Mouse (Mus musculus): Measurements from ENCODE around the gene A830031A19Rik. TPM values are rescaled to one million over a fixed set of nuclear protein-coding genes. Genes with fewer than 3 reads are reported as not detected.

The A830031A19Rik gene
- not detected in 2 replicates for polyA plus RNA-seq (2011; ENCODE audit: insufficient read depth, insufficient read length, low read depth, missing spikeins)

DNA sequence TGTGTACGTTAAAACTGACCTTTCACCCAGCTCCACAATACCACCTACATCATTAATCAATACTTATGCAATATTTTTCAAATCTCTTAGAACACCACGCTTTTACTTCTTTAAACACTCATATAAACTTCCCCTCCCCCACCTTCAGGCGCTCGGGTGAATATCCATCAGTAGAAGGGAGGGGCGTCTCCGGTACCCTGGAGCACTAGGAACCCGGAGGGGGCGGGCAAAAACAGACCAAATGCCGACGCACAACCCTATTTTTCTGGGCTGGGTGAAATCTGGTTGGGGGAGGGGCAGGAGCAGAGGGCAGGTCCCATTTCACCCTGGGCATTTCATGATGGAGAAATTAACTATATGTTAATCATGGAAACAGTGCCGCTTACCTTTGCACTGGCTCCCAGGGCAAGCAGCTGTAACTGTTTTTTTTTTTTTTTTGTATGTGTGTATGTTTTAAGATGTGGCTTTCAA, at the start of gene A830031A19Rik:
Gene A830031A19Rik, minus strand, starts transcription at position 421 of the 471 bp plus-strand sequence.
- H3K27me3 ChIP-seq (ENCODE audit: control insufficient read depth, insufficient read depth, low read length, poor library complexity, severe bottlenecking): peaks cover 30% of the 10 kb centered on the region
- TF ChIP-seq POLR2A (IDR thresholded peaks at IDR 0.05; ENCODE audit: insufficient read depth, low read length) (no peak), EP300 (IDR thresholded peaks at IDR 0.05; ENCODE audit: insufficient read depth, low read depth, low read length) (no peak), CTCF (IDR thresholded peaks at IDR 0.05; ENCODE audit: low read depth, low read length) (no peak)
- no peaks in the 10 kb centered on the region for H3K36me3 ChIP-seq (ENCODE audit: control insufficient read depth, insufficient read depth, low read length, poor library complexity, severe bottlenecking)
- peak within 1 kb of the TSS; percentile 40 for H3K4me3 ChIP-seq (ENCODE audit: low read depth, low read length)
- no peaks in the 10 kb centered on the region for H3K4me1 ChIP-seq (ENCODE audit: control insufficient read depth, insufficient read depth, low read length)
- no peak within 1 kb of the TSS for H3K27ac ChIP-seq (ENCODE audit: insufficient read depth, low read length)
- no peaks in the 10 kb centered on the region for H3K9me3 ChIP-seq (replicated peaks; ENCODE audit: control insufficient read depth, insufficient read depth, low read length, poor library complexity, severe bottlenecking)
- no peak within 1 kb of the TSS; the same call in 1 of the 2 replicates for H3K9ac ChIP-seq (ENCODE audit: low read depth, poor library complexity, severe bottlenecking)

DNA sequence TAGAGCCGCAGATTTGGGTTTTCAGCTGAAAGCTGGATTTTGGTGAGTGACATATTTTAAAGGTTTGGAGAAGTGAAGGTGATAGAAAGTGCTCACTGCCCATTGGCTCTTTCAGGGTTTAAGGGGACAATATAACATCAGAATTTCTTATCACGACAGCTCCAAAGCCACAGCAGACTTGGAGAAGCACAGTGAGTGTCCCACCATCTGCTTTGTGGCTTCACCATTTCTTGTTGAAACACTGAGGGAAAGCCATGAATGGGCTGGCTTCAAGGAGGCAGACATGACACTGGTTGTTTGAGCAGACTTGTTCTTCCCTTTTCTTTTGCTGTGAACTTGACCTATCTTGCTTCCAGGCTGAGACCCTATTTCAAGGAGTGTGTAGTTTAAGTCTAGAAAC, 49.1 kb upstream of the A830031A19Rik start:
- Histone ChIP-seq H3K27me3 (ENCODE audit: control insufficient read depth, insufficient read depth, low read length, poor library complexity, severe bottlenecking) (no peaks in the 10 kb centered on the region), H3K9me3 (replicated peaks; ENCODE audit: control insufficient read depth, insufficient read depth, low read length, poor library complexity, severe bottlenecking) (no peaks in the 10 kb centered on the region), H3K4me3 (ENCODE audit: low read depth, low read length) (no peak overlapping the region), H3K27ac (ENCODE audit: insufficient read depth, low read length) (no peak overlapping the region), H3K9ac (ENCODE audit: low read depth, poor library complexity, severe bottlenecking) (no peak overlapping the region), H3K36me3 (ENCODE audit: control insufficient read depth, insufficient read depth, low read length, poor library complexity, severe bottlenecking) (no peaks in the 10 kb centered on the region), H3K4me1 (ENCODE audit: control insufficient read depth, insufficient read depth, low read length) (no peaks in the 10 kb centered on the region)
- TF ChIP-seq EP300 (IDR thresholded peaks at IDR 0.05; ENCODE audit: insufficient read depth, low read depth, low read length) (no peak), POLR2A (IDR thresholded peaks at IDR 0.05; ENCODE audit: insufficient read depth, low read length) (no peak), CTCF (IDR thresholded peaks at IDR 0.05; ENCODE audit: low read depth, low read length) (no peak)

DNA sequence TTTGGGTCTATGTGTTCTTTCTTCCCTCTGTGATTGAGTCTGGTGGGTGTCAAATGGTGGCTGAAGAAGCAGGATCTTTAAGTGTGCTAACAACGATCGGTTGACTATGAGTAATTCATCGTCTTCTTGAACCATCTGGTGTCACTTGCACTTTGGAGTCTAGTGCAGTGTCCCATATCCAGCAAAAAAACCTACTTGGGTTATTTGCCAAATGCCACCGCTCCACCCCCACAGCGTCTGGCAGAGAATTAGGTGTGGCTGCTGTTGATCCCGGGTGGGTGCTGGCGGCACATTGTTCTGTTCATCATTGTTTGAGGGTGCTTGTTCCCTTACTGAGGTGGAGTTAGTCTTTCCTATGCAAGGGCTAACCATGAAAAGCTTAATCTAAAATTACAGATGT, 48.0 kb upstream of the A830031A19Rik start:
- no peaks in the 10 kb centered on the region for H3K36me3 ChIP-seq (ENCODE audit: control insufficient read depth, insufficient read depth, low read length, poor library complexity, severe bottlenecking)
- H3K27me3 ChIP-seq (ENCODE audit: control insufficient read depth, insufficient read depth, low read length, poor library complexity, severe bottlenecking): no peaks in the 10 kb centered on the region
- no peak overlapping the region for H3K9ac ChIP-seq (ENCODE audit: low read depth, poor library complexity, severe bottlenecking)
- H3K4me1 ChIP-seq (ENCODE audit: control insufficient read depth, insufficient read depth, low read length): no peaks in the 10 kb centered on the region
- H3K4me3 ChIP-seq (ENCODE audit: low read depth, low read length): no peak overlapping the region
- no peak overlapping the region for H3K27ac ChIP-seq (ENCODE audit: insufficient read depth, low read length)
- H3K9me3 ChIP-seq (replicated peaks; ENCODE audit: control insufficient read depth, insufficient read depth, low read length, poor library complexity, severe bottlenecking): no peaks in the 10 kb centered on the region
- TF ChIP-seq EP300 (IDR thresholded peaks at IDR 0.05; ENCODE audit: insufficient read depth, low read depth, low read length) (no peak), CTCF (IDR thresholded peaks at IDR 0.05; ENCODE audit: low read depth, low read length) (no peak), POLR2A (IDR thresholded peaks at IDR 0.05; ENCODE audit: insufficient read depth, low read length) (no peak)

DNA sequence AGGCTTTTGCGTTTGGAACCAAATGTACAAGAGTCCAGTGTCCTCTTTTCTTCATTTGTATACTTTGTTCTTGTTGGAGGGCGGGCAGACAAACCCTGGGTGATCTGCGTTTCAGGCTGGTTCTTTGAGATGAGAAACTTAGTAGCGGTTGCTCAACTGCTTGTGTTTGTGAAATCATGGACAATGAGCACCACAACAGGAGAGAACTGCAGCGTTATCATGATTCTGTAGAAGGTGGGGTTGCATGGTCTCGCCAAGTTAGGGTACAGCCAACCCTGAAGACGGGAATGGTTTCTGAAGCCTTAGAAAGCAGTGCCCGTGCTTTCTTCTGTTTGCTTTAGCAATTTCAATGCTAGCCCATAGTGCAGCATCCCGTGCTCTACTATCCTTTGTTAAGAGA, 46.3 kb upstream of the A830031A19Rik start:
- Histone ChIP-seq H3K27ac (ENCODE audit: insufficient read depth, low read length) (no peak overlapping the region), H3K36me3 (ENCODE audit: control insufficient read depth, insufficient read depth, low read length, poor library complexity, severe bottlenecking) (no peaks in the 10 kb centered on the region), H3K27me3 (ENCODE audit: control insufficient read depth, insufficient read depth, low read length, poor library complexity, severe bottlenecking) (no peaks in the 10 kb centered on the region), H3K9me3 (replicated peaks; ENCODE audit: control insufficient read depth, insufficient read depth, low read length, poor library complexity, severe bottlenecking) (no peaks in the 10 kb centered on the region), H3K4me1 (ENCODE audit: control insufficient read depth, insufficient read depth, low read length) (no peaks in the 10 kb centered on the region), H3K9ac (ENCODE audit: low read depth, poor library complexity, severe bottlenecking) (no peak overlapping the region), H3K4me3 (ENCODE audit: low read depth, low read length) (no peak overlapping the region)
- no peak for TF ChIP-seq CTCF (IDR thresholded peaks at IDR 0.05; ENCODE audit: low read depth, low read length)
- no peak for TF ChIP-seq EP300 (IDR thresholded peaks at IDR 0.05; ENCODE audit: insufficient read depth, low read depth, low read length)
- TF ChIP-seq POLR2A (IDR thresholded peaks at IDR 0.05; ENCODE audit: insufficient read depth, low read length): no peak

DNA sequence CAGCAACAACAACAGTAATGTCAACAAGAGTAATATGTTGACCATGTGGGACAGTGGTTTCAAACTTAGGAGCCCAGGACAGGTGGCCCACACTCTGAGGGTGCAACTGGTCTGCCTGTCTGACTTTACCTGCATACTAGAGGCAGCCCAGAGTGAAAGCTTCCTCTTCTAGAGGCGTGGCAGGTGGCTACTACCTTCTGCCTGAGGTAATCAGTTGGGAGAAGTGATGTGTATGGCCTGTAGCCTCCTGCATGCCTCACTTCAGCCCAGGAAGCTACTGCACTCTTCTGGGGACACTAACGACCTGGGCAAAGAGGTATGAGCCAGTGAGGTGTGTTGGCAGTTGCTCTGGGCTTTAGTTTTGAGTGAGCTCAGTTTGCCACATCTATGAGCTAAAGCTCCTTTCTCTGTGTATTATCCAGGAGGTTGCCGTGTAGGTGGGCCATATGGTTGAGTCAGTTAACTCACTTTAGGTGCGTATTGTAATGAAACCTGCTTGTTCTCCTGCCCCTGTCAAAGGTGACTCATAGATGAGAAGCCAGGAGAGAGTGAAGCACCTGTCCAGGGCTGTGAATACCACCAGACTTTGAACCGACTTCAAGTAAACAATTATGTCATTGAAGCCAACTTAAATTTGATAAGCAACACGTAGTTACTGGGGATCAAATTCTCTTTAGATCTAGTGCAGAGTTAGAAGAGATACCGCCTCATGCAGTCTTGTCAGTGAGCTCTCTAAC, 41.9 kb upstream of the A830031A19Rik start:
- Histone ChIP-seq H3K27me3 (ENCODE audit: control insufficient read depth, insufficient read depth, low read length, poor library complexity, severe bottlenecking) (no peaks in the 10 kb centered on the region), H3K27ac (ENCODE audit: insufficient read depth, low read length) (no peak overlapping the region), H3K4me3 (ENCODE audit: low read depth, low read length) (no peak overlapping the region), H3K36me3 (ENCODE audit: control insufficient read depth, insufficient read depth, low read length, poor library complexity, severe bottlenecking) (no peaks in the 10 kb centered on the region), H3K9ac (ENCODE audit: low read depth, poor library complexity, severe bottlenecking) (no peak overlapping the region), H3K4me1 (ENCODE audit: control insufficient read depth, insufficient read depth, low read length) (peaks cover 3% of the 10 kb centered on the region), H3K9me3 (replicated peaks; ENCODE audit: control insufficient read depth, insufficient read depth, low read length, poor library complexity, severe bottlenecking) (no peaks in the 10 kb centered on the region)
- TF ChIP-seq EP300 (IDR thresholded peaks at IDR 0.05; ENCODE audit: insufficient read depth, low read depth, low read length) (no peak), CTCF (IDR thresholded peaks at IDR 0.05; ENCODE audit: low read depth, low read length) (no peak), POLR2A (IDR thresholded peaks at IDR 0.05; ENCODE audit: insufficient read depth, low read length) (no peak)

DNA sequence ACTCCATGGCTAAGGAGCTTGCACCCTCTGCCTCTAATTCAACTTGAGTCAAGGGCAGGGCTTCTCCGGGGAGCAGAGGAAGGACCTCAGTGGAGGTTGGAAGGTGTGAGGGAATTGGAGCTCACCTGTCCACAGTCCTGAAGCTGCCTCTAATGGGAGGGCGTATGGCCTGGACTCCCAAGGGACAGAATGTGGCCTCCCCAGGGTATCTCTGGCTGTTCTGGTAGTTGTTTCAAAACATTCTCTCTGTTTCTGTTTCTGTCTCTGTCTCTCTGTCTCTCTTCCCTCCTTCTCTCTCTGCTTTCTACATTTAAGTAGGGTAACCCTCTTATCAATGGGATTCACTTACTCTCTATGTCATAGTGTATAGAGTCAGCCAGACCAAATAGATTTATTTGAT, 41.2 kb upstream of the A830031A19Rik start:
- Histone ChIP-seq H3K27me3 (ENCODE audit: control insufficient read depth, insufficient read depth, low read length, poor library complexity, severe bottlenecking) (no peaks in the 10 kb centered on the region), H3K36me3 (ENCODE audit: control insufficient read depth, insufficient read depth, low read length, poor library complexity, severe bottlenecking) (no peaks in the 10 kb centered on the region), H3K4me3 (ENCODE audit: low read depth, low read length) (no peak overlapping the region), H3K4me1 (ENCODE audit: control insufficient read depth, insufficient read depth, low read length) (peaks cover 4% of the 10 kb centered on the region), H3K27ac (ENCODE audit: insufficient read depth, low read length) (no peak overlapping the region), H3K9me3 (replicated peaks; ENCODE audit: control insufficient read depth, insufficient read depth, low read length, poor library complexity, severe bottlenecking) (no peaks in the 10 kb centered on the region), H3K9ac (ENCODE audit: low read depth, poor library complexity, severe bottlenecking) (no peak overlapping the region)
- TF ChIP-seq CTCF (IDR thresholded peaks at IDR 0.05; ENCODE audit: low read depth, low read length) (no peak), EP300 (IDR thresholded peaks at IDR 0.05; ENCODE audit: insufficient read depth, low read depth, low read length) (no peak), POLR2A (IDR thresholded peaks at IDR 0.05; ENCODE audit: insufficient read depth, low read length) (no peak)

Data from ES-Bruce4 (cell line).